8 mouse cellular contexts compared by ENCODE assay signal in genomic region chr19:46962171-46962772, GRCm38 (mm10). TPM values are rescaled to one million over a fixed set of nuclear protein-coding genes. Genes with fewer than 3 reads are reported as not detected.
DNase-seq lines count a peak whose midpoint lies in the region; ATAC-seq and TF ChIP-seq lines count a peak whose summit lies in the region.

No protein-coding gene starts in this region.

- peaks cover 15% of the 10 kb centered on the region for H3K4me1 ChIP-seq in intestine, embryonic 15.5 days (replicated peaks)
- peaks cover 7% of the 10 kb centered on the region; the same call in 1 of the 2 replicates for H3K4me1 ChIP-seq in limb, embryonic 11.5 days (ENCODE audit: control insufficient read depth, insufficient read depth, low read length)
- H3K4me1 ChIP-seq in midbrain, embryonic 12.5 days, result peaks cover 31% of the 10 kb centered on the region
- 0 out of 2 replicates have a peak, but pooled peaks cover 2% of the 10 kb centered on the region for H3K4me1 ChIP-seq in small intestine, adult 2 months (ENCODE audit: control insufficient read depth, insufficient read depth, insufficient read length, low read length)

- H3K27me3 ChIP-seq in intestine, embryonic 15.5 days (replicated peaks), result no peaks in the 10 kb centered on the region
- no peaks in the 10 kb centered on the region for H3K27me3 ChIP-seq in limb, embryonic 11.5 days (ENCODE audit: control insufficient read depth, insufficient read depth, low read length)
- H3K27me3 ChIP-seq in midbrain, embryonic 12.5 days, result no peaks in the 10 kb centered on the region
- H3K27me3 ChIP-seq in small intestine, adult 2 months (ENCODE audit: control insufficient read depth, insufficient read depth, low read length), result no peaks in the 10 kb centered on the region

- DNase-seq in layer of hippocampus, adult 11-12 months (ENCODE audit: low spot score), result peak; percentile 61
- DNase-seq in layer of hippocampus, adult 9-10 months (ENCODE audit: low spot score), result no peak
- DNase-seq in embryo, embryonic 11 days, result peak; percentile 92
- DNase-seq in gastrocnemius, postnatal 4 days (ENCODE audit: low spot score in 2 of 2), result peak; percentile 64 to 82
- DNase-seq in limb, embryonic 11.5 days (ENCODE audit: low spot score), result peak; percentile 88

- no peaks in the 10 kb centered on the region for H3K9me3 ChIP-seq in intestine, embryonic 15.5 days
- no peaks in the 10 kb centered on the region for H3K9me3 ChIP-seq in limb, embryonic 11.5 days (ENCODE audit: control insufficient read depth, low read length)
- H3K9me3 ChIP-seq in midbrain, embryonic 12.5 days, result no peaks in the 10 kb centered on the region

- peak overlapping the region; percentile 98 for H3K27ac ChIP-seq in intestine, embryonic 15.5 days
- peak overlapping the region; percentile 96 for H3K27ac ChIP-seq in limb, embryonic 11.5 days (replicated peaks; ENCODE audit: low read depth, low read length)
- peak overlapping the region; percentile 97 for H3K27ac ChIP-seq in midbrain, embryonic 12.5 days (replicated peaks)
- no peak overlapping the region for H3K27ac ChIP-seq in small intestine, adult 2 months (ENCODE audit: insufficient read depth, low read depth, low read length)

- peak overlapping the region; percentile 94 for H3K4me3 ChIP-seq in intestine, embryonic 15.5 days (replicated peaks)
- peak overlapping the region; percentile 74 for H3K4me3 ChIP-seq in limb, embryonic 11.5 days (ENCODE audit: low read depth, low read length)
- H3K4me3 ChIP-seq in midbrain, embryonic 12.5 days, result peak overlapping the region; percentile 71
- H3K4me3 ChIP-seq in small intestine, adult 2 months (ENCODE audit: low read depth, low read length), result peak overlapping the region; percentile 99

- peak overlapping the region; percentile 67 for H3K4me2 ChIP-seq in intestine, embryonic 15.5 days (replicated peaks)
- H3K4me2 ChIP-seq in limb, embryonic 11.5 days (ENCODE audit: low read depth, severe bottlenecking), result peak overlapping the region; percentile 64
- peak overlapping the region; percentile 65 for H3K4me2 ChIP-seq in midbrain, embryonic 12.5 days (replicated peaks)

- WGBS in intestine, embryonic 15.5 days, result under 1% methylated on average over 44 of the region's 54 CpGs
- under 1% methylated on average over 35 of the region's 54 CpGs for WGBS in limb, embryonic 11.5 days
- under 1% methylated on average over 24 of the region's 54 CpGs for WGBS in midbrain, embryonic 12.5 days
- 1% methylated on average over 42 of the region's 54 CpGs for WGBS in small intestine, adult 2 months

- ATAC-seq in intestine, embryonic 15.5 days, result peak; percentile 97
- peak; percentile 93 for ATAC-seq in limb, embryonic 11.5 days (ENCODE audit: insufficient number of reproducible peaks, low FRiP score, low TSS enrichment, low read depth)
- peak; percentile 95 for ATAC-seq in midbrain, embryonic 12.5 days (ENCODE audit: low FRiP score, low read depth)

- TF ChIP-seq CTCF in small intestine, adult 2 months (IDR thresholded peaks at IDR 0.05; ENCODE audit: extremely low read depth, insufficient read length, insufficient replicate concordance, low read depth, low read length), result no peak

- peak overlapping the region; percentile 87 for H3K9ac ChIP-seq in intestine, embryonic 15.5 days
- H3K9ac ChIP-seq in limb, embryonic 11.5 days (ENCODE audit: low read length), result peak overlapping the region; percentile 90
- H3K9ac ChIP-seq in midbrain, embryonic 12.5 days (replicated peaks), result peak overlapping the region; percentile 88

- H3K36me3 ChIP-seq in intestine, embryonic 15.5 days, result no peaks in the 10 kb centered on the region
- H3K36me3 ChIP-seq in limb, embryonic 11.5 days (ENCODE audit: control insufficient read depth, insufficient read depth, low read length), result no peaks in the 10 kb centered on the region
- H3K36me3 ChIP-seq in midbrain, embryonic 12.5 days, result no peaks in the 10 kb centered on the region
- no peaks in the 10 kb centered on the region for H3K36me3 ChIP-seq in small intestine, adult 2 months (ENCODE audit: control insufficient read depth, insufficient read depth, low read length)

- peak; percentile 65; the same call in 1 of the 2 replicates for TF ChIP-seq POLR2A in small intestine, adult 2 months (IDR thresholded peaks at IDR 0.05; ENCODE audit: low read depth, low read length)

RNA-seq across cellular contexts. Expression of gene Ina, which starts 52.2 kb away (rescaled TPM):
- total RNA-seq in gastrocnemius, postnatal 4 days (2021), result under 1 TPM; 0.08 to 0.25 TPM
- 13.9 and 14.5 TPM in 2 replicates for polyA plus RNA-seq in intestine, embryonic 15.5 days (2015; fragmentation: Nextera tagmentation; extraction: Ambion mirVana)
- 0.35 and 0.44 TPM in 2 replicates for polyA plus RNA-seq in limb, embryonic 11.5 days (2014; fragmentation: Nextera tagmentation; extraction: Ambion mirVana)
- polyA plus RNA-seq in midbrain, embryonic 12.5 days (2016; fragmentation: Nextera tagmentation; extraction: Ambion mirVana), result 368 and 390 TPM in 2 replicates
- 0.39 and 0.53 TPM in 2 replicates for polyA plus RNA-seq in small intestine, adult 2 months (2012; rRNA removed)

RNA-seq across cellular contexts. Expression of gene Nt5c2, which starts 52.7 kb away (rescaled TPM):
- total RNA-seq in gastrocnemius, postnatal 4 days (2021), result 10 to 100 TPM; 68.7 to 80.2 TPM
- polyA plus RNA-seq in intestine, embryonic 15.5 days (2015; fragmentation: Nextera tagmentation; extraction: Ambion mirVana), result 48.4 and 49.1 TPM in 2 replicates
- 75.2 and 94.6 TPM in 2 replicates for polyA plus RNA-seq in limb, embryonic 11.5 days (2014; fragmentation: Nextera tagmentation; extraction: Ambion mirVana)
- polyA plus RNA-seq in midbrain, embryonic 12.5 days (2016; fragmentation: Nextera tagmentation; extraction: Ambion mirVana), result 79.8 and 84.8 TPM in 2 replicates
- 4.4 and 6.1 TPM in 2 replicates for polyA plus RNA-seq in small intestine, adult 2 months (2012; rRNA removed)

Comparison
In these comparisons a context has a peak if more than half of its experiments do, and no peak if none do; other contexts are left out.
1. RNA of gene Ina, which starts 52.2 kb away (polyA plus RNA-seq): 368 to 390 TPM in midbrain, embryonic 12.5 days; 13.9 to 14.5 TPM in intestine, embryonic 15.5 days, 0.39 to 0.53 TPM in small intestine, adult 2 months and 0.35 to 0.44 TPM in limb, embryonic 11.5 days; every median in the first group is over 10 times any median in the second.
2. Peak in every context shown above with its lines, with median percentiles within 50 percentile points of each other: ATAC-seq, H3K4me2 ChIP-seq, H3K4me3 ChIP-seq and H3K9ac ChIP-seq.